Mouse (Mus musculus) hindbrain, embryonic 12.5 days (tissue): ENCODE results near the gene Serpinb1c. TPM values are rescaled to one million over a fixed set of nuclear protein-coding genes. Genes with fewer than 3 reads are reported as not detected.
"Not testable (repeated sequence)": the region's sequence is repeated elsewhere in the genome, so short reads cannot be mapped to it uniquely, and the experiment has no call there.

Experiments
- ATAC-seq: fragments of 200-750 bp; cut with Nextera tagmentation; 2 replicates; pipeline ENCODE4 v1.8.0; 2017; ENCODE audit warnings: moderate TSS enrichment; ENCODE audit not compliant: low FRiP score
- H3K27ac ChIP-seq: fragments of 300-500 bp; sonication (generic); 2 replicates; pipeline ENCODE4 v1.5.1; 2016; ENCODE audit warnings: mild to moderate bottlenecking
- H3K27me3 ChIP-seq: fragments of 300-500 bp; sonication (generic); 2 replicates; pipeline ENCODE4 v1.6.1; 2016; ENCODE audit warnings: mild to moderate bottlenecking
- H3K36me3 ChIP-seq: fragments of 300-500 bp; sonication (generic); 2 replicates; pipeline ENCODE4 v1.6.1; 2016; ENCODE audit warnings: mild to moderate bottlenecking
- H3K4me1 ChIP-seq: fragments of 300-500 bp; sonication (generic); 2 replicates; pipeline ENCODE4 v1.6.1; 2016
- H3K4me2 ChIP-seq: fragments of 300-500 bp; sonication (generic); replicated peaks from 2 replicates; pipeline ENCODE4 v1.6.1; 2016; ENCODE audit warnings: mild to moderate bottlenecking
- H3K4me3 ChIP-seq: fragments of 300-500 bp; sonication (generic); 2 replicates; pipeline ENCODE4 v1.5.1; 2016; ENCODE audit warnings: mild to moderate bottlenecking
- H3K9ac ChIP-seq: fragments of 300-500 bp; sonication (generic); 2 replicates; pipeline ENCODE4 v1.6.1; 2016; ENCODE audit warnings: mild to moderate bottlenecking, moderate library complexity
- H3K9me3 ChIP-seq: fragments of 300-500 bp; sonication (generic); replicated peaks from 2 replicates; pipeline ENCODE4 v1.6.1; 2016; ENCODE audit warnings: mild to moderate bottlenecking
- WGBS: fragments of 180-500 bp; shearing (Covaris S2); methylation state at CpG from one replicate; pipeline ENCODE4 v1.1.7; 2016; 5-methylcytosine and 5-hydroxymethylcytosine counted together
- polyA plus RNA-seq: library from polyadenylated mRNA; unstranded; fragments of >200 nt; fragmentation: Nextera tagmentation; extraction: Ambion mirVana; gene quantifications from 2 replicates; pipeline ENCODE4 v1.2.1, GENCODE M21; 2016

Gene Serpinb1c
- not detected in 2 replicates for polyA plus RNA-seq

GRCm38 (mm10) chr13:32898111-32898510, at the start of gene Serpinb1c:
Gene Serpinb1c, minus strand, starts transcription at chr13:32898211.
- no peak for ATAC-seq

GRCm38 (mm10) chr13:32939191-32939590, 41.2 kb upstream of the Serpinb1c start:
- not testable (repeated sequence) for H3K9me3 ChIP-seq, H3K27me3 ChIP-seq, H3K9ac ChIP-seq, H3K27ac ChIP-seq, H3K4me2 ChIP-seq, H3K4me1 ChIP-seq, H3K36me3 ChIP-seq, ATAC-seq, H3K4me3 ChIP-seq
- 82% methylated on average over 3 of the region's 3 CpGs for WGBS

More at GRCm38 (mm10) chr13:32898111-32898510, at the start of gene Serpinb1c:
- Histone ChIP-seq H3K4me2 (no peak within 1 kb of the TSS), H3K4me3 (no peak within 1 kb of the TSS), H3K9me3 (no peaks in the 10 kb centered on the region), H3K9ac (no peak within 1 kb of the TSS), H3K27me3 (no peaks in the 10 kb centered on the region), H3K27ac (no peak within 1 kb of the TSS), H3K4me1 (no peaks in the 10 kb centered on the region), H3K36me3 (no peaks in the 10 kb centered on the region)
- WGBS = 89% methylated on average over 2 of the region's 2 CpGs

GRCm38 (mm10) chr13:32938275-32938674, 40.3 kb upstream of the Serpinb1c start:
- H3K27ac ChIP-seq, H3K9ac ChIP-seq, ATAC-seq, H3K27me3 ChIP-seq, H3K4me3 ChIP-seq, H3K36me3 ChIP-seq, H3K9me3 ChIP-seq, H3K4me1 ChIP-seq, H3K4me2 ChIP-seq: not testable (repeated sequence)
- WGBS = 83% methylated on average over 4 of the region's 4 CpGs

- no peak overlapping the region for H3K4me3 ChIP-seq
- no peaks in the 10 kb centered on the region for H3K9me3 ChIP-seq
- no peaks in the 10 kb centered on the region for H3K36me3 ChIP-seq
- H3K27me3 ChIP-seq = no peaks in the 10 kb centered on the region
- no peak for ATAC-seq
- 56% methylated on average over 1 of the region's 1 CpGs for WGBS
- no peak overlapping the region for H3K27ac ChIP-seq
- H3K4me1 ChIP-seq = no peaks in the 10 kb centered on the region
- no peak overlapping the region for H3K4me2 ChIP-seq
- no peak overlapping the region for H3K9ac ChIP-seq
Observed at GRCm38 (mm10) chr13:32934706-32935381, 36.8 kb upstream of the Serpinb1c start.

- Histone ChIP-seq H3K27ac (no peak overlapping the region), H3K4me1 (no peaks in the 10 kb centered on the region), H3K36me3 (no peaks in the 10 kb centered on the region), H3K4me3 (no peak overlapping the region), H3K4me2 (no peak overlapping the region), H3K9me3 (no peaks in the 10 kb centered on the region), H3K27me3 (no peaks in the 10 kb centered on the region), H3K9ac (no peak overlapping the region)
- no peak for ATAC-seq
- 88% methylated on average over 2 of the region's 2 CpGs for WGBS
Observed at GRCm38 (mm10) chr13:32929107-32929750, 31.2 kb upstream of the Serpinb1c start.

- no peaks in the 10 kb centered on the region for H3K9me3 ChIP-seq
- 63% methylated on average over 1 of the region's 1 CpGs for WGBS
- H3K4me3 ChIP-seq = no peak overlapping the region
- H3K4me2 ChIP-seq = no peak overlapping the region
- no peaks in the 10 kb centered on the region for H3K4me1 ChIP-seq
- no peak overlapping the region for H3K9ac ChIP-seq
- H3K27ac ChIP-seq = no peak overlapping the region
- H3K27me3 ChIP-seq = no peaks in the 10 kb centered on the region
- no peaks in the 10 kb centered on the region for H3K36me3 ChIP-seq
- ATAC-seq = no peak
Observed at GRCm38 (mm10) chr13:32927241-32927640, 29.2 kb upstream of the Serpinb1c start.

- WGBS = 79% methylated on average over 2 of the region's 2 CpGs
- no peak overlapping the region for H3K4me2 ChIP-seq
- no peak overlapping the region for H3K4me3 ChIP-seq
- no peak overlapping the region for H3K27ac ChIP-seq
- H3K9me3 ChIP-seq = no peaks in the 10 kb centered on the region
- no peak overlapping the region for H3K9ac ChIP-seq
- no peak for ATAC-seq
- H3K36me3 ChIP-seq = no peaks in the 10 kb centered on the region
- H3K4me1 ChIP-seq = no peaks in the 10 kb centered on the region
- no peaks in the 10 kb centered on the region for H3K27me3 ChIP-seq
Observed at GRCm38 (mm10) chr13:32926661-32927060, 28.6 kb upstream of the Serpinb1c start.

GRCm38 (mm10) chr13:32924578-32925360, 26.8 kb upstream of the Serpinb1c start:
- no peaks in the 10 kb centered on the region for H3K4me1 ChIP-seq
- H3K27me3 ChIP-seq = no peaks in the 10 kb centered on the region
- H3K36me3 ChIP-seq = no peaks in the 10 kb centered on the region
- no peak overlapping the region for H3K27ac ChIP-seq
- no peak overlapping the region for H3K4me2 ChIP-seq
- no peaks in the 10 kb centered on the region for H3K9me3 ChIP-seq
- ATAC-seq = no peak
- WGBS = 60% methylated on average over 7 of the region's 7 CpGs
- H3K4me3 ChIP-seq = no peak overlapping the region
- no peak overlapping the region for H3K9ac ChIP-seq

- H3K4me2 ChIP-seq = no peak overlapping the region
- no peaks in the 10 kb centered on the region for H3K9me3 ChIP-seq
- H3K4me3 ChIP-seq = no peak overlapping the region
- H3K9ac ChIP-seq = no peak overlapping the region
- H3K27me3 ChIP-seq = no peaks in the 10 kb centered on the region
- no peaks in the 10 kb centered on the region for H3K36me3 ChIP-seq
- ATAC-seq = no peak
- no peaks in the 10 kb centered on the region for H3K4me1 ChIP-seq
- H3K27ac ChIP-seq = no peak overlapping the region
Observed at GRCm38 (mm10) chr13:32922622-32923021, 24.6 kb upstream of the Serpinb1c start.

- H3K4me3 ChIP-seq = no peak overlapping the region
- no peaks in the 10 kb centered on the region for H3K27me3 ChIP-seq
- H3K4me2 ChIP-seq = no peak overlapping the region
- no peak overlapping the region for H3K9ac ChIP-seq
- no peaks in the 10 kb centered on the region for H3K36me3 ChIP-seq
- no peak for ATAC-seq
- H3K4me1 ChIP-seq = no peaks in the 10 kb centered on the region
- H3K27ac ChIP-seq = no peak overlapping the region
- no peaks in the 10 kb centered on the region for H3K9me3 ChIP-seq
Observed at GRCm38 (mm10) chr13:32912770-32913380, 14.9 kb upstream of the Serpinb1c start.

GRCm38 (mm10) chr13:32908182-32908581, 10.2 kb upstream of the Serpinb1c start:
- Histone ChIP-seq H3K4me1 (no peaks in the 10 kb centered on the region), H3K4me3 (no peak overlapping the region), H3K9me3 (no peaks in the 10 kb centered on the region), H3K36me3 (no peaks in the 10 kb centered on the region), H3K27me3 (no peaks in the 10 kb centered on the region), H3K27ac (no peak overlapping the region), H3K9ac (no peak overlapping the region), H3K4me2 (no peak overlapping the region)
- 85% methylated on average over 3 of the region's 3 CpGs for WGBS
- ATAC-seq = no peak

GRCm38 (mm10) chr13:32903211-32903873, 5.3 kb upstream of the Serpinb1c start:
- no peaks in the 10 kb centered on the region for H3K9me3 ChIP-seq
- no peak overlapping the region for H3K4me2 ChIP-seq
- H3K27me3 ChIP-seq = no peaks in the 10 kb centered on the region
- H3K4me1 ChIP-seq = no peaks in the 10 kb centered on the region
- no peak overlapping the region for H3K27ac ChIP-seq
- H3K4me3 ChIP-seq = no peak overlapping the region
- H3K9ac ChIP-seq = no peak overlapping the region
- WGBS = 37% methylated on average over 8 of the region's 8 CpGs
- peak; percentile 93 for ATAC-seq
- H3K36me3 ChIP-seq = no peaks in the 10 kb centered on the region
